Mouse (Mus musculus): ENCODE data around the gene Cfh. TPM values are rescaled to one million over a fixed set of nuclear protein-coding genes. Genes with fewer than 3 reads are reported as not detected.
"Not testable (repeated sequence)": the region's sequence is repeated elsewhere in the genome, so short reads cannot be mapped to it uniquely, and the experiment has no call there.

Cfh gene
- total RNA-seq (2022), result 10 to 100 TPM; 17.1 to 31.1 (median 25.2) TPM

DNA sequence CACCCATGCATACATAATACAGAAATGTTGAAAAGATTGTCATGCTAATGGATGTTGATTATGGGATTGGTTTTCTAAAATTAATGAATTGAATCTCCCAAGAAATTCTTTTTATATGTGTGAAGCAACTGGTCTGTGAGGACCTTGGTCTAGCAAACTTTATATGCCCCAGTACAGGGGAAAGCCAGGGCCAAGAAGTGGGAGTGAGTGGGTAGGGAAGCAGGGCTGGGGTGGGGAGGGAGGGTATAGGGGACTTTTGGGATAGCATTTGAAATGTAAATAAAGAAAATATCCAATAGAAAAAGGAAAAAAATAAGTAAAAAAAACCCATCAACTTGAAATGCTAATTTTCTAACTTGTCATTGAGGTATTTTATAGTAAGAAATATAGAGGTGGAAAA is at the start of gene Cfh:
TSS of gene Cfh (minus strand) at position 101 of the 400 bp plus-strand sequence.
- not testable (repeated sequence) for DNase-seq (ENCODE audit: low spot score in 2 of 2)

DNA sequence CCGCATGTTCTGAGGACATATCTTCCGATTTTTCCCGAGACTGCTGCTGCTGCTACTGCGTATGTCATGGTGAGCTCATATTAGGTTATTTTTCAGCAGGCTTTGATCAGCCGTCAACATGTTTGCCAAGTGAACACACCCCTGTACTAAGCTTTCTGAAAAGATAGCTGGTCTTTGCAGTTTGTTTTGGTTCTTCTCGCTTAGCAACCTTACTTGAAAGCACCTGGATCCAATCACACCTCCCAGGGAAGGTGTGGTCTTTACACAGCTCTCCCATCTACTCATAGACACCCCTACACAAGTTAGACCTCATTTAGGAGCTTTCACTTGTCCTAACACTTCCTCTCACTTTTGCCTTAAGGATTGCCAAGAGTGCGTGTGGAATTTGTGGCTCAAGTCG is 43.1 kb upstream of the Cfh start:
- DNase-seq (ENCODE audit: low spot score in 2 of 2), result no peak

DNA sequence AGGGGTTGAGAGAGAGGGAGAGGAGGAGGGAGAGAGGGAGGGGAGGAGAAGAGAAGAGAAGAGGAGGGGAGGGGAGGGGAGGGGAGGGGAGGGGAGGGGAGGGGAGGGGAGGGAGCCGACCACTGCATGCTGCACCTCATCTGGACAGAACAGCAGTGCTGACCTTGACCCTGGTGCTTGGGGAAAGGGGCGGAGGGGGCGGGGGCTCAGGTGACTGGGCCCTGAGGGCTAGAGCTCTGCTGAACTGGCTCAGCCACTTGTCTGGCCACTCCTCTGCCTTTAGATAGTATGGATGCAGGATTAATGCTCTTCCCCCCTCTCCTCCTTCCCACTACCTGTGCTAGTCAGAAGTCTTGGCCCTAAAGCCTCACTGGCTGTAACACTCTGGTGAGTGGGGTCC is 41.7 kb upstream of the Cfh start:
- no peak for DNase-seq (ENCODE audit: low spot score in 2 of 2)

DNA sequence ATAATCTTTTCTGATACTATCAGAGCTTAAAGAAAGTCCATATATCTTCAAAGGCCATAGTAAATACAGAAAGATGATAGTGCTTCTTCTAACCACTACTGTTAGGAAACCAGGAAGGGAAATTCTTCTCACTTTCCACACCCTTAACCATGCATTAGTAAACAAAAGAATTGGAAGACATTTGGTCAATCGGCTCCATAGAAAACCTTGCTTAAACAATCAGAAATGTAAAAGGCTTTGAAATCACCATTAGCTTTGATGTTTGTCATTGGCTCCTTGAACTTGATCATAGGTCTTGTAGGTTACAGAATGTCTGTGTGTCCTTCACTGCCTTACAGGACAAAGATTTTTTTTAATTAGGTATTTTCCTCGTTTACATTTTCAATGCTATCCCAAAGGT is 21.8 kb upstream of the Cfh start:
- no peak for DNase-seq (ENCODE audit: low spot score in 2 of 2)

DNA sequence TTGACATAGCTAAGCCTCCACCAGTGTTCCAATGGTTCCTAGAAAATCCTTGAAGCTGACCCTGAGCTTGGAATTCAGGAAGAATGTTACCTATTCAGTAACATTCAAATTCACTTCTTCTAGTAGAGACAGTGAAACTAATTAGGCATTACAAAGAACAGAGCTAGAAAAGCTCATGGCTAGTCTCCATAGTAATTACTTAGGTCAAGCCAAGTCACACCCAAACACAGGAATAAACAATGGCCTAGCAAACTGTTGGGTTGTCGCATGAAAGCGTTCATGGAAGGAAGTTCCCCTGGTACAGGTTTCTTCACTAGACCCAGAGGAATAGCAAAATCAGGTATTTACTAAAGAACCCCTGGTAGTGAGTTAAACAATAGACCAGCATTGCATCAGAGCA is 4.9 kb upstream of the Cfh start:
- not testable (repeated sequence) for DNase-seq (ENCODE audit: low spot score in 2 of 2)

DNA sequence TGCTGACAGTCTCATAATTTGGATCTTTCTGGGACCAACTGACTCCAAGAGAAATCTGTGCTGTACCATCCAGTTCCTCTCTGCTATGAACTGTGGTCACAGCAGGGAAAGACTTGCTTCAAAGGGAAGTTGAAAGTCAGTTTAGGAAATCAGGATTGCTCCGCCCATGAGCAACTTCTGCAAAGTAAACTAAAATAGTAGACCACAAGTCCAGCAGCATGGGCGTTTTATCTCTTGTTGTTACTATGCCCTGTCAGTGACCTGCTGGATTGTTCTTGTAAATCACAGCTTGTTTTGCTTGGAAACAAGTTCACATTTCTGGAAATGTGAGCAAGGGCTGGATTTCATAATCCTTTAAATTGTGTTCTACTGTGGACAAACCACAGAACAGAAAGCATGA is 356 bp downstream of the Cfh start:
- DNase-seq (ENCODE audit: low spot score in 2 of 2), result no peak

DNA sequence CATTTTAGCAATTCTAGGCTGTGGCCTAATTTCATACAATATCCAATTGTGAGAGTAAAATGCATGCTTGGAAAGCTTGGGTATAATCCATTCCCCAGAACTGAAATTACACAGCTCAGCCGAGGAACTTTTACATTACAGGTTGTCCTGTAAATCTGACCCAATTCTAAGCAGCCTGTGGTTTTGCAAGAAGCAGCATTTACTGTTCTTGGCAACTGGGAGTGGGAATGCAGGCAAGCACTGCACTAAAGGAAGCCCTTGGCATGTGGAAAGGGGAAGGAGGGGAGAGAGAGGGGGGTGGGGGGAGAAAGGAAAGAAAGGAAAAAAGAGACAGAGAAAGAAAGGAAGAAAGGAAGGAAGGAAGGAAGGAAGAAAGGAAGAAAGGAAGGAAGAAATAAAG is 3.4 kb downstream of the Cfh start:
- DNase-seq (ENCODE audit: low spot score in 2 of 2), result no peak

DNA sequence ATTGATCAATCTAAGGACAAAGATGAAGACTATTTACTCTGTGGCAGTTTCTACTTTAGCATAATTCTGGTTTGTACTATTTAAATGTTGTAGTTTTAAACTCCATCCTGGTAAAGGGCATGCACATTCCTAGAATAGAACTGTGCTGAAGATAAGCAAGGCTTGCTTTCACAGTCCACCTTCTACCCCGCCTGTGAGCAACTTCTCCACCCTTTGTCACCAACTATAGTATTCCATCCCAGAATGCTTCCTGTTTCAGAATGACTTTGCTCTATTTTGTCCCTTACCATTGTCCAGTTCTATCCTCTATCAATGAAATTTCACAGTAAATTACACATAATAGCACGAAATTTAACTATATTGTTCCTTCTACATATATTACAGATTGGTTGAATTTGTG is 8.1 kb downstream of the Cfh start:
- DNase-seq (ENCODE audit: low spot score in 2 of 2), result no peak

DNA sequence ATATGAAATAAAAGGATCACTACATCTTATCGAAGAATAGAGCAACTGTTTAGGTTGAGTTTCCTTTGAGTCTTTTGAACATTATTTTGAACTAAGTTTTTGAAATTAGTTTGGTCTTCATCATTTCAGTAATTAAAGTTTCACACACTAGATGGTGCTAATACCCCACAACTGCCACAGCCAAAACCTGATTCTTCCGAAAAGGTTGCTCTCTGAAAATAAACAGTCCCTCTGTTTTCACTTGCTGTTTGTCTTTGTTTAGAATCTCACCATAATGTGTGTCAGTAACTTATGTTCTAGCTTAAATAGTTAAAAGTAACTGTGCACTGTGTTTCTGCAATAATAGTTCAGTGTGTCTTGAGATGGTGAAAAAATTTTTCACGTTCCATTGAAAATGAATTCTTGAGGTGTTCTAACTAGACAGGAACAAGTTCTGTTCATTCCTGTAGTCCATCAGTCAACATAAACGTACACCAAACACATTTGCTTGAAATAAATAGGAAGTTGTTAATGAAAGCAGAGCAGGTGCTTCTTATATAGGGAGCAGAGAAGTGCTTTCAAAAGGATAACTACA is 11.9 kb downstream of the Cfh start:
- no peak for DNase-seq (ENCODE audit: low spot score in 2 of 2)

DNA sequence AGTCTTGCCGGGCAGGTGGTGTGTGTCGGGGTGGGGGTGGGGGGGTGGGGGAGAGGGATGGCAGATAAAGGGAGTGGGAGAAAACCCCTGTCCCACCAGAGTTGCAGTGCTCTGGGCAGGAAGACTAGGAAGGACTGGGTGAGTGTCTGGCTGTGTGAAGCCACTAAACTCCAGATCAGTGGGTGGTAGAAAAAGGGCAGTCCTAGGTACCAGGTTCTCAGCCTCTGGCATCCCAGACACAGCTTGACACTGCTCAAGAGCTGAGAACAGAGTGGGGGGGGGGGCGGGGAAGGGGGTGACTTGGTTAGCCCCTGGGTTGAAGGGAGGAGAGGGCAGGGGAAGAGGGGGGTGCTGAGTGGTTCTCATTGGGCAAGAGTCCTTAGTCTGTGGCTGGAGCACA is 24.6 kb downstream of the Cfh start:
- DNase-seq (ENCODE audit: low spot score in 2 of 2), result no peak

DNA sequence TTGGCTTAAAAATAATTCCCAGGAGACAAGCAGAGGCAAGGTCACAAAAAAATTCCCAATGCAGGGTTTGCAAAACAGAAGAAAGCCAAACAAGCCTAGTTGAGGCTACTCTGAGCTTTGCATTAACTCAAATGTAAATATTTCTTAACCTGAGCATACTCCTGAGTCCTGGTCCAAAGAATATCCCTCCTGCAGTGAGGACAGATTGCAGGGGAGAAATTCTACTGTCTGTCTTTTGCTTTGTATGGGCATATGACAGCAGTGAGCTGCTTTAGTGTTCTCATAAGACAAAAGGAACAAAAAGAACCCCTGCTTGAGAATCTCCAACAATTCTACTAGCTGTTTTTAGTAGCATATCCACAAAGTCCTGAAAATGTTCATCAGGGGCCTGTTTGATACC is 114.1 kb downstream of the Cfh start:
- DNase-seq (ENCODE audit: low spot score in 2 of 2), result no peak

Other genes starting within 250 kb of the Cfh start
- 10 to 100 TPM; 41.9 to 50.3 (median 45.8) TPM for gene Kcnt2, start 62.4 kb upstream of the Cfh start, total RNA-seq (2022)

Measured in left cerebral cortex, adult 8-10 months (tissue).